Mouse (Mus musculus) MEL (cell line): ENCODE data around the gene Ercc6l2.

Source experiments
- CTCF ChIP-seq, 3 experiments: IDR thresholded peaks in 2 of 3; conservative IDR thresholded peaks in 1 of 3; 2 replicates each; pipeline ENCODE4 v1.5.1; 2011 to 2012; ENCODE audit warnings: low read length in 3 of 3, low read depth in 2 of 3, mild to moderate bottlenecking in 2 of 3, improper control_type of control experiment in 1 of 3, inconsistent platforms in 1 of 3, mixed read lengths in 1 of 3, moderate library complexity in 1 of 3; ENCODE audit not compliant: control insufficient read depth in 1 of 3, insufficient read depth in 1 of 3, poor library complexity in 1 of 3, severe bottlenecking in 1 of 3
- E2F4 ChIP-seq: IDR thresholded peaks from 2 replicates; pipeline ENCODE4 v1.6.1; 2011; ENCODE audit warnings: low read depth, low read length, improper control_type of control experiment, borderline replicate concordance
- SIN3A ChIP-seq: IDR thresholded peaks from 2 replicates; pipeline ENCODE4 v1.6.1; 2012; ENCODE audit warnings: low read length, improper control_type of control experiment, inconsistent platforms

GRCm38 (mm10) chr13:63941170-63941569, 126.1 kb downstream of the Ercc6l2 start:
- TF ChIP-seq CTCF (IDR thresholded peaks at IDR 0.05 in 2 of 3, conservative IDR thresholded peaks at IDR 0.05 in 1 of 3; ENCODE audit: control insufficient read depth in 1 of 3, insufficient read depth in 1 of 3, low read depth in 2 of 3, low read length in 3 of 3, poor library complexity in 1 of 3, severe bottlenecking in 1 of 3) (no peak), SIN3A (no peak), E2F4 (no peak)
